Mouse (Mus musculus) hindbrain, embryonic 14.5 days (tissue): ENCODE results near the gene Cfap77. TPM values are rescaled to one million over a fixed set of nuclear protein-coding genes. Genes with fewer than 3 reads are reported as not detected.
"Not testable (repeated sequence)": the region's sequence is repeated elsewhere in the genome, so short reads cannot be mapped to it uniquely, and the experiment has no call there.

Source experiments
- ATAC-seq: fragments of 200-750 bp; cut with Nextera tagmentation; 2 replicates; pipeline ENCODE4 v1.8.0; 2017; ENCODE audit warnings: moderate number of reproducible peaks, mild to moderate bottlenecking, moderate TSS enrichment, moderate library complexity; ENCODE audit not compliant: low FRiP score
- DNase-seq: peaks from one replicate; pipeline ENCODE4 v3.0.0-alpha.2; 2015; ENCODE audit warnings: low spot score
- H3K27ac ChIP-seq: fragments of 300-500 bp; sonication (generic); 2 replicates; pipeline ENCODE4 v1.5.1; 2014; ENCODE audit warnings: mild to moderate bottlenecking, moderate library complexity
- H3K27me3 ChIP-seq: fragments of 300-500 bp; sonication (generic); 2 replicates; pipeline ENCODE4 v1.6.1; 2014; ENCODE audit warnings: mild to moderate bottlenecking, low read length, mixed read lengths; ENCODE audit not compliant: control insufficient read depth, insufficient read depth
- H3K36me3 ChIP-seq: fragments of 300-500 bp; sonication (generic); replicated peaks from 2 replicates; pipeline ENCODE4 v1.6.1; 2014; ENCODE audit not compliant: control insufficient read depth, insufficient read depth
- H3K4me1 ChIP-seq: fragments of 300-500 bp; sonication (generic); replicated peaks from 2 replicates; pipeline ENCODE4 v1.6.1; 2014; ENCODE audit warnings: antibody characterized with exemption, low read length, mixed read lengths; ENCODE audit not compliant: control insufficient read depth, insufficient read depth
- H3K4me2 ChIP-seq: fragments of 300-500 bp; sonication (generic); replicated peaks from 2 replicates; pipeline ENCODE4 v1.6.1; 2014; ENCODE audit warnings: mild to moderate bottlenecking, moderate library complexity
- H3K4me3 ChIP-seq: fragments of 300-500 bp; sonication (generic); replicated peaks from 2 replicates; pipeline ENCODE4 v1.5.1; 2014; ENCODE audit warnings: mild to moderate bottlenecking, low read length
- H3K9ac ChIP-seq: fragments of 300-500 bp; sonication (generic); 2 replicates; pipeline ENCODE4 v1.6.1; 2014
- H3K9me3 ChIP-seq: fragments of 300-500 bp; sonication (generic); 2 replicates; pipeline ENCODE4 v1.6.1; 2016; ENCODE audit warnings: low read length; ENCODE audit not compliant: control insufficient read depth
- WGBS: fragments of 180-500 bp; shearing (Covaris S2); extraction: QIAGEN DNeasy Blood & Tissue Kit; methylation state at CpG from one replicate; pipeline ENCODE4 v1.1.7; 2014; 5-methylcytosine and 5-hydroxymethylcytosine counted together
- polyA plus RNA-seq: library from polyadenylated mRNA; unstranded; fragments of >200 nt; fragmentation: Nextera tagmentation; extraction: Ambion mirVana; gene quantifications from 2 replicates; pipeline ENCODE4 v1.2.1, GENCODE M21; 2014

Gene Cfap77
- 0.56 and 0.78 TPM in 2 replicates for polyA plus RNA-seq

DNA sequence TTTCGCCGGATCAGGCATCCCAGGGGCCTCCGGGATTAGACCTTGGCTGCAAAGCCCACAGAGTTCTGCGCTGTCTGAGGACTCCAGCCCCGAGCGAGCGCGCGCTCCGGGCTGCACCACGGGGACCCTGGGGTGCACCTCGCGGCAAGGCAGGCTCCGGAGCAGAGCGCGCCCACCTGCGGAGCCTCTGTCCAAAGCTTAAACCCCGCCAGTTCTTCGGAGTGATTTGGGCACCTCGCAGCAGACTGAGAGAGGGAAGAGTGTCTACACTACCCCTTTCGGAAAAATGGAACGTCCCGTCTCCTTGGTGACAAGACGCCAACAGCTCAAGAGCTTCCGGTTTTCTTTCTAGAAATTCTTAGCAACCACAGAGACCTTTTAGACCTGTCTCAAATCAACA is at the start of gene Cfap77:
Gene Cfap77 (minus strand): TSS at position 76 of the 400 bp plus-strand sequence.
- Histone ChIP-seq H3K36me3 (no peaks in the 10 kb centered on the region), H3K4me1 (peaks cover 8% of the 10 kb centered on the region; the same call in 1 of the 2 replicates), H3K9ac (peak within 1 kb of the TSS; percentile 57), H3K4me3 (peak within 1 kb of the TSS; percentile 48), H3K9me3 (no peaks in the 10 kb centered on the region), H3K4me2 (peak within 1 kb of the TSS; percentile 87), H3K27me3 (peaks cover 34% of the 10 kb centered on the region), H3K27ac (no peak within 1 kb of the TSS)
- DNase-seq: peak; percentile 76
- peak; percentile 59; the same call in 1 of the 2 replicates for ATAC-seq
- WGBS: 1% methylated on average over 25 of the region's 25 CpGs

DNA sequence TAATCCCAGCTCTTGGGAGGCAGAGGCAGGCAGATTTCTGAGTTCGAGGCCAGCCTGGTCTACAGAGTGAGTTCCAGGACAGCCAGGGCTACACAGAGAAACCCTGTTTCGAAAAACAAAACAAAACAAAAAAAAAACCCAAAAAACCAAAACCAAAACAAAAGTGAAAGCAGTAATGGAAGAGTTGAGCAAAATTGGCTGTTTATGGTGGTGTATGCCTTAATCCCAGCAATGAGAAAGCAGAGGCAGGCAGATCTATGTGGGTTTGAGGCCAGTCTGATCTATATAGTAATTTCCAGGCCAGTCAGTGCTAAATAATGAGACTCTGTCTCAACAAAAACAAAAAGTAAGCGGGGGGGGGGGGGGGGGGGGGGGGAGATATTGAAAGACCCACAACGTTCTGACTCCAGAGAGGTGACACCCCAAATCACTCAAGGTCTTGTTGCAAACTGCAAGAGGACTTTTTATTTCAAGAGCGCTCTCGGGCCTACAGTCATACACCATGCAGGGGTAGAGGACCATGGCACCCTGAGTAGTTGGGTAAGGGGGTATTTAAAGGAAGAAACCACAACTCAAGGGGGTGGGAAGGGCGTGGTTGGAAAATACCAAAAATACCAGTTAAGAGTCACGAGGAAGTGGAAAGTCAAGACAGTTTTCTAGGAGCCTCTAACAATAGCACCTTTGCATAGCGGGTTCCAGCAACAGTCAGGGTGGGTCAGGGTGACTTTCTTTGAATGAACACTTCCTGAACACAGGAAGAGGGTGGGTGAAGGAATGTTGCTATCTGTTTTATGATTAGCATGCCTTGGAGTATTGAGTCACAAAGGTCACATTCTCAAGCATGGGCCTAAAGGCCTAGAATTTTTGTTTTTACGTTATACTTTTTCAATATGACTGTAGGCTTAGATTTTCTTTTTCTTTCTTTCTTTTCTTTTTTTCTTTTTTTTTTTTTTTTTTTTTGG is 47.8 kb upstream of the Cfap77 start:
- H3K36me3 ChIP-seq, ATAC-seq, H3K9me3 ChIP-seq, H3K4me3 ChIP-seq, DNase-seq, H3K4me2 ChIP-seq, H3K27me3 ChIP-seq, H3K9ac ChIP-seq, H3K4me1 ChIP-seq, H3K27ac ChIP-seq: not testable (repeated sequence)
- 91% methylated on average over 9 of the region's 10 CpGs for WGBS

GRCm38 (mm10) chr2:29100822-29101534 is 46.1 kb upstream of the Cfap77 start:
- Histone ChIP-seq H3K4me3 (no peak overlapping the region), H3K36me3 (no peaks in the 10 kb centered on the region), H3K9ac (no peak overlapping the region), H3K4me1 (no peaks in the 10 kb centered on the region), H3K9me3 (no peaks in the 10 kb centered on the region), H3K27ac (no peak overlapping the region), H3K27me3 (no peaks in the 10 kb centered on the region), H3K4me2 (no peak overlapping the region)
- 78% methylated on average over 7 of the region's 7 CpGs for WGBS
- no peak for DNase-seq
- no peak for ATAC-seq

DNA sequence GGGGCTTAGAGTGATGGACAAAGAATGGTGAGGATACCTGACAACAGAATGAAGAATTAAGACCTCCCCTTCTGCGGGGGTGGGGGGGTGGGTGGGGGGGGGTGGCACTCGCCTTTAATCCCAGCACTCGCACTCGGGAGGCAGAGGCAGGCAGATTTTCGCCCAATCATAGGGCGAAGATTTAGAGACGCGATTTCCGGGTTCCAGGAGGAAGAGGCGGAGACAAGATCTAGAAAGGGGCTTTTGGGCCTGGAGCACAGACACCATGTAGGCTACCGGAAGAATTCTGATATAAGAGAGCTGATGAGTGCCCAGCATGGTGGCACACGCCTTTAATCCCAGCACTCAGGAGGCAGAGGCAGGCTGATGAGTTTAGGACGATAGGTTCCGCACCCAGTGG is 44.8 kb upstream of the Cfap77 start:
- Histone ChIP-seq H3K4me3 (no peak overlapping the region), H3K4me1 (no peaks in the 10 kb centered on the region), H3K9ac (no peak overlapping the region), H3K27ac (no peak overlapping the region), H3K9me3 (no peaks in the 10 kb centered on the region), H3K36me3 (no peaks in the 10 kb centered on the region), H3K27me3 (no peaks in the 10 kb centered on the region), H3K4me2 (no peak overlapping the region)
- no peak for DNase-seq
- ATAC-seq: no peak
- 94% methylated on average over 14 of the region's 14 CpGs for WGBS

DNA sequence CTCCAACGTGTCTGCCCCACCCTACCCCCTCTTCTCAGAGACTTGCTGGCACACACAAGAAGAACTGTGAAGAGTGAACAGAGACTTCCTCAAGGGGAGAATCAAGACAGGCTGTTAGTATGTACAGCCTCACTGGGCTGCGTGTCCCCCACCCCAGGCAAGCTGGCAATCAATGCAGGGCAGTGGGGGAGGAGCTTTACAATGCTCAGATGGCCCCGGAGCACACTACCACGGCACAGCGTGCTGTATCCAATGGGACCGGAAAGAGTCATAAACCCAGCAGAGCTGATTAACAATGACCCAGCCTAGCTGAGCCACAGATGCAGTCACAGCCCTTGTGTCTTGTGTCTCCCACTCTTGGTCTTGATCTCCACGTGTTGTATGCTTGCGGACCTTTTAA is 43.9 kb upstream of the Cfap77 start:
- WGBS: 80% methylated on average over 8 of the region's 8 CpGs
- no peak for ATAC-seq

DNA sequence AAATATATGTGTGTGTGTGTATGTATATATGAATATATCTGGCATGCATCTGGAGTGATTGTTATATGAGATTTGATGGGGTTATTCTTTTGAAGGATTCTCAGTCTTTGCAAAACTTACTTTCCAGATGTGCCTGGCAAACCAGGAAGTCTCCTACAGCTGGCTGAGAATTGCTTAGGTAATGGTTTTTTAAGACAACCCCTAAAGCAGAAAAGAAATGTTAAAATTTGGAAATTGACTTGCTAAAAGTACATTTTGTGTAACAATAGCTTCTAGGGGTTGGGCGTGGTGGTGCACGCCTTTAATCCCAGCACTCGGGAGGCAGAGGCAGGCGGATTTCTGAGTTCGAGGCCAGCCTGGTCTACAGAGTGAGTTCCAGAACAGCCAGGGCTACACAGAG is 43.1 kb upstream of the Cfap77 start:
- not testable (repeated sequence) for H3K4me3 ChIP-seq, H3K4me2 ChIP-seq, H3K9me3 ChIP-seq, ATAC-seq, H3K36me3 ChIP-seq, H3K27me3 ChIP-seq, H3K9ac ChIP-seq, H3K4me1 ChIP-seq, H3K27ac ChIP-seq, DNase-seq
- WGBS: 97% methylated on average over 4 of the region's 5 CpGs

More for the DNA sequence above, 43.9 kb upstream of the Cfap77 start:
- no peak overlapping the region for H3K4me3 ChIP-seq
- no peaks in the 10 kb centered on the region for H3K9me3 ChIP-seq
- H3K27ac ChIP-seq: no peak overlapping the region
- H3K36me3 ChIP-seq: no peaks in the 10 kb centered on the region
- H3K4me2 ChIP-seq: no peak overlapping the region
- no peaks in the 10 kb centered on the region for H3K27me3 ChIP-seq
- H3K4me1 ChIP-seq: no peaks in the 10 kb centered on the region
- no peak overlapping the region for H3K9ac ChIP-seq
- no peak for DNase-seq

DNA sequence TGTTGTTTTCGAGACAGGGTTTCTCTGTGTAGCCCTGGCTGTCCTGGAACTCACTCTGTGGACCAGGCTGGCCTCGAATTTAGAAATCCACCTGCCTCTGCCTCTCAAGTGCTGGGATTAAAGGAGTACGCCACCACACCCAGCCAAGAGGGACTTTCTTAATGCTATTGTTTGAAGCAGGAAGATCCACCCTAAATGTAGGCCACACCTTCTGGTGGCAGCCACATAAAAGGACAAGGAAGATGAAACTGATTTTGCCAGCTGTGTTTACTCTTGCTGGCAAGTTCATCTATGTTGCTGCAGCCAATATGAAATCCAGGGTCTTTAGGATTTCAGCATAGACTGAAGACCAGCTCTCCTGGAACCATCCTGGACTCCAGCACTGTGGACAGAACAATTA is 42.6 kb upstream of the Cfap77 start:
- H3K4me1 ChIP-seq: no peaks in the 10 kb centered on the region
- WGBS: 82% methylated on average over 3 of the region's 3 CpGs

GRCm38 (mm10) chr2:29096751-29097150 is 41.9 kb upstream of the Cfap77 start:
- H3K9ac ChIP-seq: no peak overlapping the region
- H3K36me3 ChIP-seq: no peaks in the 10 kb centered on the region
- no peak for DNase-seq
- H3K27ac ChIP-seq: no peak overlapping the region
- H3K9me3 ChIP-seq: no peaks in the 10 kb centered on the region
- 54% methylated on average over 4 of the region's 4 CpGs for WGBS
- ATAC-seq: no peak
- no peak overlapping the region for H3K4me2 ChIP-seq
- H3K4me1 ChIP-seq: no peaks in the 10 kb centered on the region
- H3K27me3 ChIP-seq: no peaks in the 10 kb centered on the region
- no peak overlapping the region for H3K4me3 ChIP-seq

More for the DNA sequence above, 42.6 kb upstream of the Cfap77 start:
- no peaks in the 10 kb centered on the region for H3K36me3 ChIP-seq
- no peak overlapping the region for H3K9ac ChIP-seq
- no peaks in the 10 kb centered on the region for H3K9me3 ChIP-seq
- no peak for ATAC-seq
- no peak for DNase-seq
- H3K27me3 ChIP-seq: no peaks in the 10 kb centered on the region
- H3K4me2 ChIP-seq: no peak overlapping the region
- H3K4me3 ChIP-seq: no peak overlapping the region
- H3K27ac ChIP-seq: no peak overlapping the region

GRCm38 (mm10) chr2:29095674-29096073 is 40.8 kb upstream of the Cfap77 start:
- no peak overlapping the region for H3K4me2 ChIP-seq
- H3K27ac ChIP-seq: no peak overlapping the region
- H3K36me3 ChIP-seq: no peaks in the 10 kb centered on the region
- no peaks in the 10 kb centered on the region for H3K27me3 ChIP-seq
- H3K9ac ChIP-seq: no peak overlapping the region
- 88% methylated on average over 8 of the region's 8 CpGs for whole genome bisulfite sequencing
- no peaks in the 10 kb centered on the region for H3K9me3 ChIP-seq
- no peak for ATAC-seq
- DNase-seq: no peak
- no peak overlapping the region for H3K4me3 ChIP-seq
- H3K4me1 ChIP-seq: no peaks in the 10 kb centered on the region
